Mouse (Mus musculus): Measurements from ENCODE around the gene Scn8a.
"Not testable (repeated sequence)": the region's sequence is repeated elsewhere in the genome, so short reads cannot be mapped to it uniquely, and the experiment has no call there.

Scn8a gene

DNA sequence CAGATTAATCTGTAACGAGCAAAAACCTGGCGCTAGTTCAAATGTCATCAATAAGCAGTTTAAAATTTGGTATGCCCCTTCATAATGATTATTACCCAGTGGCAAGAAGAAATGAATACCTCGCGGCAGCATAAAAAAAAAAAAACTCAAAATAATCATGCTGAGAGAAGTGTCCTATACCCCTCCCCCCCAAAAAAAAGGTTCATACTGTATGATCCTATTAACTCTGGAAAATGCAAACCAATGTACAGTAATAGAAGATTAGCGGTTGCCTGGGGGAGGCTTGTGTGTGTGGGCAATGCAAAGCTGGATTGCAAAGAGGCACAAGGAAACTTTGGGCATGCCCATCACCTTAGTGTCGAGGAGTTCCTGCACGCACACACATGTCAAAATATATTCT, at the start of gene Scn8a:
Gene Scn8a (plus strand): TSS at position 301 of the 400 bp plus-strand sequence.
- no peak for DNase-seq (ENCODE audit: low spot score)

- DNase-seq (ENCODE audit: low spot score): no peak
Measured at GRCm38 (mm10) chr15:100821824-100822223, 47.8 kb upstream of the Scn8a start.

GRCm38 (mm10) chr15:100822370-100822769, 47.3 kb upstream of the Scn8a start:
- not testable (repeated sequence) for DNase-seq (ENCODE audit: low spot score)

DNA sequence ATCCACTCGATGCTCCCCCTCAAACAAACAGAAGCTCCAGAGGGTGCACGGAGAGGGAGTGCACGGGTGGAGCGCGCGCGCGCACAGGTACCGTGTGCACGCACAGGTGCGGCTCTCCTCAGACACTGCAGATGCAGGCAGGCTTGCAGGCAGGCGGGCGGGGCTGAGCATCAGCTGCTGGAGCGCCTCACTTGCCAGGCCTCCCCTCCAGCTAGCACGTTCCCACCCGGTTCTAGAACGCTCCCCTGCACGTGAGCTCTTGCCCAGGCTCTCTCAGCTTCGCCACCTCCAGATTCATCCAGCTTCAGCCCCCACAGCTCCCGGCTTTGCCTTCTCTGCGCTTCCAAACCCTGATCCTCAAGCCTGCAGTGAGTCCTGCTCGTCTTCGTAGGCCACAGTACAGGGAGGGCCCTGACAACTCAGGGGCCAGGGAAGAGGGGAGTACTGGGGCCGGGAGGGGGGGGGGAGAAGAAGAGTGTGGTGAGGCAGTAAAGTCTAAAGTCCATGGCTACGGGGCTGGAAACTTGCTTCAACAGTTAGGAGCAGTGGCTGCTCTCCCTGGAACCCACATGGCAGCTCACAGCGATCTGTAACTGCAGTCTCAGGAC, 44.3 kb upstream of the Scn8a start:
- DNase-seq (ENCODE audit: low spot score): no peak

DNA sequence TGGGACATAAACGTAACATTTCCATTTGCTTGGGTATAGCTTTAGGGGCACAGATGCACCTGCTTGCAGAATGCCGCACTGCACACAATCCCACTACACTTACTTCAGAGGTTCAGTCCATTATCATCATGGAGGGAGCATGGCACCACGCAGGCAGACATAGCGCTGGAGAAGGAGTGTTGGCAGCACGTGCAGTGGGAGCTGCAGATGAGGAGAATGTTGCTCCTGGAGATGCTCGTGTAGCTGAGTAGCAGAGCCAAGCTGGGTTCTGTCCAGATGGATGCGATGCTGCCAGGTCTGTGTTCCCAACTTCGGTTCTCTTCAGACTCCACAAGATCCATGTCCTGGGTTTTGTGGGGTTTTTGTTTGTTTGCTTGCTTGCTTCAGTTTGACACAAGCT, 43.6 kb upstream of the Scn8a start:
- DNase-seq (ENCODE audit: low spot score): no peak

DNA sequence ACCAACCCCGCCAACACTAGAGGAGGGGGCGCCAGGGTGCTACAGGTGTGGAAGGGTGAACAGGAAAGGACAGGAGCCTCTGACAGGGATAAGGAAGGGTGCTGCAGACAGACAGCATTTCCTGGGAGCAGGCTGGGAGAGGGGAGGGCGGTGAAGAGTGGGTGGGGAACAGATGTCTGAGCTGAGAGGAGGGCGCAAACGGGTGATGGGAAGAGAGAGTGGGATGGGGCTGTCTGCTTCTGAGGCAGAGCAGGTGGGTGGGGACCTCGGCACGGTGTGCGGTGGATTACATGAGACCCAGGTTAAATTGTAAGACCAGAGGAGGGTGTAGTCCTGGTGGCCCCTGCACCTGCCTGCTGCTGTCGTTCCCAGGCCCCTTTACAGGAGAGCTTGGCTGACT, 39.9 kb upstream of the Scn8a start:
- DNase-seq (ENCODE audit: low spot score): no peak

DNA sequence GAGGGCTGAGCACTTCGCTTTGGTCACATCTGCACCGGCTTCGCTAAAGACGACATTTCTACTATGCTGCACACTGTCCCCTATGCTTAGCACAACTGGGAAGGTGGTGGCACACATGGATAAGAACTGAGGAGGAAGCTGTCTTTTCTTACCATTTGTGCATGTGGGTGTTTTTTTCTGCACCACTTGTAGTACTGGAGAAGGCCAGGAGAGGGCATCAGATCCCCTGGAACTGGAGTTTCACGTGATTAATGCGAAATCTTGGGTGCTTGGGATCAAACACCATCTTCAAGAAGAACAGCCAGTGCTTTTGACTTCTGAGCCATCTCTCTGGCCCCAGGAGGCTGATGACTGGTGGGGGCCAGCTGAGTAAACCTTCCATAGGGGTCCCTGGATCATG, 39.0 kb upstream of the Scn8a start:
- peak; percentile 46 for DNase-seq (ENCODE audit: low spot score)

GRCm38 (mm10) chr15:100832144-100832543, 37.5 kb upstream of the Scn8a start:
- no peak for DNase-seq (ENCODE audit: low spot score)

DNA sequence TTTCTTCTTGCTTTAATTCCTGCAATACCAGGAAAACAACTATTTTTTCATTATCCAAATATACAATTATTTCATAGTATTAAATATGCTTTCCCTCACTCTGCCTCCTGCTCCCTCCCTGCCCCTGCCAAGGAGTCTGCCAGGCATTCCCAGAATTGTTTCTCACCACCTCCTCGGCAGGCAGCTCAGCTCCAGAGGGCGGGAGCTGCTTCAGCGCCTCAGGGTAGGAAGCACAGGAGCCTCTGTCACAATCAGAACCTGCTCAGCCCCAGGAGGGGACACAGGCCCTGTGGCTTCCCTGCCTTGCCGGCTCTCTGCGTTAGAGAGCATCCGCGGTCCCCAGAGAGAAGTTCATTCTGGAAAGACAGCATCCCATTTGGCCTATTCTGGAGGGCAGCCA, 36.9 kb upstream of the Scn8a start:
- DNase-seq (ENCODE audit: low spot score): no peak

- no peak for DNase-seq (ENCODE audit: low spot score)
Measured at GRCm38 (mm10) chr15:100836729-100837128, 32.9 kb upstream of the Scn8a start.

- DNase-seq (ENCODE audit: low spot score): peak; percentile 60
Measured at GRCm38 (mm10) chr15:100838607-100839207, 31.0 kb upstream of the Scn8a start.

- no peak for DNase-seq (ENCODE audit: low spot score)
Measured at GRCm38 (mm10) chr15:100844336-100844735, 25.3 kb upstream of the Scn8a start.

DNA sequence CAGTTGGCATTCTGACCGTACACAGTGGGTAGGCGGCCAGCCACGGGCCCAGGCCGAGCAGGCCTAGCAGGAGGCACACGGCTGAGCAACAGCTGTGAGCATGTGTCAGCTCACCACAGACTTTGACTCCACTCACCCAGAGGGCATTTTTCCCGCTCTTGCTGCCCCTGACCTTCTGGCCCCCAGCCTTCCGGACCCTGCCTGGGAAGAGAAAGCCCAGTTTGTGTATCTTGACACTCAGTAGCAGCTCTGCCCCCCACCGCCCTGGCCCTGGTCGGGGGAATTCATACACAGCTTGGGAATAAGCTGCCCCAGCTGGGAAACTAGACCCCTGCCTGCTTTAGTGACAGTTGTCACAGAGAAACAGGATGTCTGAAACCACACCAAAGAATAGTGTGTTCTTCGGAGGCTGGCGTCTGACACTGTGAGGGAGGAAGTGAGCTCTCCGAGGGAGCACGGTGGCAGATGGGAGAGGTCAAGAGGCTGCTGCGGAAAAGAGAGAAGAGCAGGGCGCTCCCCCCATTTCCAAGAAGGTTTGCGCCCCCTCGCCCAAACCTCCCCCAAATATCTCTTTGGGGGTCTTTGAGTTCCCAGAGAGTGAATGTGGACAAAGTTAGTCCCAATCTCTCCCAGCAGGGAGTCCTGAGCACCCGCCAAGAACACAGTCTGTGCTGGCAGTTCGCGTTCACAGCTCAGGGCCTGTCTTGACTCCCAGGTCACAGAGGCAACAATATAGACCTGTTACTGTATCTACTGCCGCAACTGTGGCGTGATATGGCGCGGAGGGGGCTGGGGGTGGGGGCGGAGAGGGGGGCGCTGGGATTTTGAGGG, 24.4 kb upstream of the Scn8a start:
- peak; percentile 30 for DNase-seq (ENCODE audit: low spot score)

GRCm38 (mm10) chr15:100847193-100847592, 22.5 kb upstream of the Scn8a start:
- DNase-seq (ENCODE audit: low spot score): no peak

DNA sequence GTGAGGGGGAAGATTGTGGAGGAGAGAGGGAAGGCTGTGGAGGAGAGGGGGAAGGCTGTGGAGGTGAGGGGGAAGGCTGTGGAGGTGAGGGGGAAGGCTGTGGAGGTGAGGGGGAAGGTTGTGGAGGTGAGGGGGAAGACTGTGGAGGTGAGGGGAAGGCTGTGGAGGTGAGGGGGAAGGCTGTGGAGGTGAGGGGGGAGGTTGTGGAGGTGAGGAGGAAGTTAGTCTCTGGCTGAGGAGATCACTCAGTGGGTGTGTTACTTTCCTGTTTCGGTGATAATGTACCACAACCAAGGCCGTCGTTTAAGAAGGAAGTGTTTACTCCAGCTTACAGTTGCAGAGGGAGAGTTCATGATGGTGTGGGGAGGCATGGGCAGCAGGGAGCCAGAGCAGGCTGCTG, 12.1 kb upstream of the Scn8a start:
- no peak for DNase-seq (ENCODE audit: low spot score)

GRCm38 (mm10) chr15:100860856-100861255, 8.8 kb upstream of the Scn8a start:
- no peak for DNase-seq (ENCODE audit: low spot score)

- DNase-seq (ENCODE audit: low spot score): no peak
Measured at GRCm38 (mm10) chr15:100865556-100865955, 4.1 kb upstream of the Scn8a start.

- peak; percentile 86 for DNase-seq (ENCODE audit: low spot score)
Measured at GRCm38 (mm10) chr15:100870001-100870774, 530 bp downstream of the Scn8a start.

DNA sequence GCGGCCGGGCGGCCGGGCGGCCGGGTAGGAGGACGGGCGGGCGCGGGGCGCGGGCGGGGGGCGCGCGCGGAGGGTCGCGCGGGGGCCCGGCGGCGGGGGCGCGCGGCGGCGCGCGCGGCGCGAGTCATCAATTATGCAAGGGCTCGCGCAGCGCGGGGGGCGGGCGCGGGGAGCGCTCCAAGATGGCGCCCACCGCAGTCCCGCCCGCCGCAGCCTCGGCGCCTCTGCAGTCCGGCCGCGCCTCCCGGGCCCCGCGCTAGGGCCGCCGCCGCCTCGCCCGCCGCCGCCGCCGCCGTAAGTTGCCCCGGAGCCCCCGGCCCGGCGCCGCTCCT, 1.1 kb downstream of the Scn8a start:
- DNase-seq (ENCODE audit: low spot score): peak; percentile 76

DNA sequence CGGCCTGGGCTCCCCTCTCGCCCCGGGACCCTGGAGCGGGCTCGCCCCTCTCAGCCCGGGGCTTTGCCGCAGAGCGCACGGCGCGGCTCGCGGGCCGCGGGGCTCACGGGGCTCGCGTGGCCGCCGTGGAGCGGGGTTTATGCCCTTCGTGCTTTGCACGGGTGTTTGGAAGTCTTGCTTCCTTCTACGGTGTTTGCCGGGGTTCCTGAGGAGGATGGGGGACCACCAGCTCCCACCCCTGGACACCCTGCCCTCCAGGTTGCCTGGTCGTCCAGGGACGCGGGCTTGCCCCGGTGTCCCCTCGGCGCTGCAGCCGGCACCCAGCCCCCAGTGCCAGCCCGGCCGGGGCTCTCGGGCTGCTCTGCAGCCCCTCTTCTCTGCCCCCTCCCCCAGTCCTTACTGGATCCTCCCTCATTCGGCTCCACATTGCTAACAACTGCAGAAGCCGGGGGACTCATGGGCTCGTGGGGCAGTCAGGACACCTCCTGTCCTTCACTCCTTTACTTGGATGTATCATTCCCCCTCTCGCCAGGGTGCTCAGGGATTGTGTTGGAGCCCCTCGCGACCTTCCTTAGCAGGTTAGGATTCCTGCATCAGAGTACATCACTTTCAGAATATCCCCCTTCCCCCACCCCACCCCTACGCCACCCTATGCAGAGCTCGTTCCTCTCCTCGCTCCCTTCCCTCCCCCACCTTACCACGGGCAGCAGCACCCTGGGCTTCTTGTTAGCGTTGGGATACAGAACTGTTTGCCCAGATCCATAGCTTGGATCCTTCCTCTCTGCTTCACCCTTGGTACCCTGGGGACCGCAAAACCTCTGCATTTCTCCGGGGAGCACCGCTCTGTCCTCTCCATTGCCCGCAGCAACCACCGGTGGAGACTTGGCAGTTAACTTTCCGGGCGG, 1.7 kb downstream of the Scn8a start:
- DNase-seq (ENCODE audit: low spot score): peak; percentile 25

DNA sequence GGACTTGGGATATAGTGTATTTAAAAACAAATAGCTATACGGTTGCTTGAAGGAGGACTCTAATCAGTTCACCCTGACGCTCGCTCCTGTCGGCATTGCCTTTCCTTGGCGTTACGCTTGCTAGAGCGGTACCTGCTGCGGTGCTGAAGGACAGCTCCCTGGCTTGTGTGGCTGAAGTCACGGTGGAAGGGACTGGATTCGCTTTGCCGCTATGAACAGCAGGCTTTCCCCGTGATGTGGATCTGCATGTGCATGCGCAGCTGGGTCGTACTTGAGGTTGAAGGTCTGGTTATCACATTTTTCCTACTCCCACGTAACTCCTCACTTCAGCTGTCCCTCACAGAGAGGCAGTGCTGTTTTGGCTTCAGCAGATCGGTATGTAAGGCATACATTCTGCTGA, 3.5 kb downstream of the Scn8a start:
- DNase-seq (ENCODE audit: low spot score): peak; percentile 83

DNA sequence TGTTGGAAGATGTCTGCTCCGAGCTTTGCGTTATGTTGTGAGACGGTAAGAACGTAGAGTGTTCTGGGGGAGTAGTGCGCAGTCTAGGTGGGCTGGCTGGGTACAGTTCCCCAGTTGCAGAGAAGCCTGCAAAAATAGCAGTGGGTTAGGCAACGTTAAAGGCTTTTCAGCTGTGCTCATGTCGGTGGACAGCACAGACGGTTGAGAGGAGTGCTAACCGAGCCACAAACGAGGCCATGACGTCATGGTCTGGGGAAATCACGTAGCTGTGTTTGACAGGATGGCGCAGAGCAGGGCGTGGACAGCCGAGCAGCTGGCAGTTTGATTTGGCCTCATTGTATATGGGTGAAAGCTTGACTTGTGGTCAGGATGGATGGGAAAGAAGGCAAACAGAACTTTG, 9.4 kb downstream of the Scn8a start:
- DNase-seq (ENCODE audit: low spot score): no peak

Measured in retina, embryonic 14.5 days (tissue).